Mouse (Mus musculus): Measurements from ENCODE around the gene Slc12a9.
A peak's percentile ranks its signal among the peaks of the same experiment; 100 is the strongest.
"Not testable (repeated sequence)": the region's sequence is repeated elsewhere in the genome, so short reads cannot be mapped to it uniquely, and the experiment has no call there.

Slc12a9 gene

GRCm38 (mm10) chr5:137287953-137288743 lies 45.2 kb downstream of the Slc12a9 start:
- no peak for DNase-seq (ENCODE audit: low read depth, low spot score)

GRCm38 (mm10) chr5:137287032-137287952 lies 46.1 kb downstream of the Slc12a9 start, which contains the start of gene Ache:
Gene Ache (plus strand): TSS chr5:137287519.
- peak; percentile 53 for DNase-seq (ENCODE audit: low read depth, low spot score)

GRCm38 (mm10) chr5:137286655-137287031 lies 46.8 kb downstream of the Slc12a9 start:
- peak; percentile 86 for DNase-seq (ENCODE audit: low read depth, low spot score)

- DNase-seq (ENCODE audit: low read depth, low spot score) = no peak
Measured at GRCm38 (mm10) chr5:137285986-137286385, 47.4 kb downstream of the Slc12a9 start.

- peak; percentile 57 for DNase-seq (ENCODE audit: low read depth, low spot score)
Measured at GRCm38 (mm10) chr5:137285045-137285444, 48.4 kb downstream of the Slc12a9 start.

GRCm38 (mm10) chr5:137284411-137284810 lies 49.0 kb downstream of the Slc12a9 start:
- not testable (repeated sequence) for DNase-seq (ENCODE audit: low read depth, low spot score)

GRCm38 (mm10) chr5:137277360-137278342 lies 55.7 kb downstream of the Slc12a9 start:
- DNase-seq (ENCODE audit: low read depth, low spot score) = peak; percentile 64

- no peak for DNase-seq (ENCODE audit: low read depth, low spot score)
Measured at GRCm38 (mm10) chr5:137268131-137268910, 65.1 kb downstream of the Slc12a9 start.

GRCm38 (mm10) chr5:137264787-137265186 lies 68.6 kb downstream of the Slc12a9 start:
- DNase-seq (ENCODE audit: low read depth, low spot score) = no peak
